Mouse (Mus musculus) ovary, postnatal 14 days (tissue): Measurements from ENCODE around the gene 6030408B16Rik.
A peak's percentile ranks its signal among the peaks of the same experiment; 100 is the strongest.

Experiments used
- DNase-seq: peaks from one replicate; pipeline ENCODE4 v3.0.0; 2022; ENCODE audit warnings: low spot score

The 6030408B16Rik gene

DNA sequence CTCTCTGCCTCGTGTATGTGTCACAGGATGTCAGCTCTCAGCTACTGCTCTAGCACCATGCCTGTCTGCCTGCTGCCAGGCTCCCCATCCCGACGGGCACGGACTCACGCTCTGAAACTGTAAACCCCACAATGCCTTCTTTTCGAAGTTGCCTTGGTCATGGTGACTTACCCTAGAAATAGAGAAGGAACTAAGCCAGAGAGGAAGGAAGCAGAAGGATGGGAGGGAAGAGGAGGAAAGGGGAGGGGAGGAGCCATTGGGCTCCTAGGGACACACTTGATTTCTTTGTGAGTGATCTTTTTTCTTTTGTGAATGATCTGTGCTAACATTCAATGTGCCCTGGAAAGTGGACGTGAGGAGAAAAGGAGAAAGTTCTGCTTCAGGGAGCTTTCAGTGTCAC, 5.0 kb downstream of the 6030408B16Rik start:
- DNase-seq: no peak

DNA sequence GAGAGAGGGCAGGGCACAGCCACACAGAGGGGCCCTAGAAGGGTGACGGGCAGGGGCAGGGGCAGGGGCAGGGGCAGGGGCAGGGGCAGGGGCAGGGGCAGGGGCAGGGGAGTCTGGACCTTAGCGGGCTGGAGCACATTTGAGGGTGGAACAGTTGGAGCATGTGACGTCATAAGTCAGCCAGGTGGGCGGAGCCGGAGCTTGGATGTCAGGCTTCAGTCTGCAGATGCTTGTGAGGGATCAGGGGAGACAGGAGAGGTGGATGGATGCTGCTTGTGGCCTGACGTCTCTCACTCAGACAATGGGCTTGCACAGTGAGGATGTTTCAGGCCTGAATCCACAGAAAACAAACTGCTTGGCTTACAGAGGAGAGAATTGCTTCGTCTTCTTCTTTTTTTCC, 5.5 kb downstream of the 6030408B16Rik start:
- no peak for DNase-seq

DNA sequence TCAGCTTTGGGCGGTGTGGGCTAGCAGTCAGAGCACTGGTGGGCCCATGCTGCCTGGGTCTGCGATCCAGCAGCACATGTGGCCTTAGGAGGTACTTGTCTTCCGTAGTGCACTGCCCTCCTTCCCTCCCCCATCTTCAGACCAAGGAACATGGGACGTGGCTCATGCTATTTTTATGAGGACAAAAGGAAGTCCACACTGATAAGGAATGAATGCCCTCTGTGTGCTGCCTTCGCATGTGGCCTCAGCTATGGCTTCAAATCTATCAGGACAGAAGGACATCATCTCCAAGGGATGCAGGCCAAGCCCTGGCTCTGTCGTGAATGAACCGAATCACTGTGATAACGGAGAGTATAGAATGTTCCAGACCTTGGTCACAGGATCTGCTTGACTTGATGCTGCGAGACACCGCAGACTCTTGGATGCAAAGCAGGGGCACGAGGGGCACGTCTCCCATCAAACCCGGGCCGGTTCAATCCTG, 6.5 kb downstream of the 6030408B16Rik start:
- no peak for DNase-seq

DNA sequence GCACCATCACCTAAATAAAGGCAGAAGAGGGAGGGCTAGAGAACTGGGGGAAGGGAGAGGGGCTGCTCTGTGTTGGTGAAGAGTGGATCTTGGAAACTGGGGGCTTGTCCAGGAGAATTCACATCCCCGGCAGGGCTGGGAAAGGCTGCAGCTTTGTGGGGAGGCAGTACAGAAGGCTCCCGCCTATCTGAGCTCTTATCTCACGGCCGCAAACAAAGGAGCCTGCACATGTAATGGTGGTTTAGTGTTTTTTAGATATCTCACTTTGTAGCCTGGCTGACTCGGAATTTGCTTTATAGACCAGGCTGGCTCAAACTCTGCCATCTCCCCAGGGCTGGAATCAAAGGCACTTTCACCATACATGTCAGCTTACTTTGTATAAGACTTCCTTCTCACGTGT, 7.1 kb downstream of the 6030408B16Rik start:
- DNase-seq: no peak

DNA sequence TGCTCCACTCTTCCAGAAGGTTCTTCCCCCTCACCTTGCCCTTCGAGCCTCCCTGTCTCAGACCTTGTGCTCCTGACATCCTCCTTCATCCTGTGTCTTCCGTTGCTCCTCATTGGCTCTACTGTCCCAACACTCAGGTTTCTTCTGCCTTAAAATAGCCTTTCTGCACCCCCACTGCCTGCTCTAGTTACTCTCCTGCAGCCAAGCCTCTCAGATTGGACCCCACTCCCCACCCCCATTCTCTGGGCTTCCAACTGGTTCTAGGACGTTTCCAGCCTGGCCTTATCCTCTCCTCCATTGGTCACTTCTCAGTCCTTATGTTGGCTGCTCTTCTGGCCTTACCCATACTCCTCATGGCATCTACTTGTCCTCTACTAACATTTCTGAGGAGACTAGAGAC, 9.2 kb downstream of the 6030408B16Rik start:
- no peak for DNase-seq

DNA sequence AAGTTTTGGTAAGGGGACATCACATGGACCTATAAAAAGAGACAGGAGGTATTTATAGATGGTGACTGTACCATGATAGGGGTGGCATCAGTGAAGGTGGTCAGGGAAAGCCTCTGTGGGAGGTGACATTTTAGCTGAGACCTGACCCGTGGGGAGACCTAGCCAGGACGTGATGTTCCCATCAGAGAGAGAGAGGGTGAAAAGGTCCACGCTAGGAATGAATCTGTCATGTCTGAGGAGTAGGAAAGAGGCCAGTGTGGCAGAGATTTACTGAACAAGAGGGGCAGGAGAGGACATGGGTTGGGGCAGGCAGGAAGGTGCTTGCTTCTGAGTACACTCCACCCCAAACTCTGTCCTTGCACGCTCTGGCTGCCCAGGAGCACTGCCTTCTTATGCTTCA, 10.8 kb downstream of the 6030408B16Rik start:
- DNase-seq: no peak

DNA sequence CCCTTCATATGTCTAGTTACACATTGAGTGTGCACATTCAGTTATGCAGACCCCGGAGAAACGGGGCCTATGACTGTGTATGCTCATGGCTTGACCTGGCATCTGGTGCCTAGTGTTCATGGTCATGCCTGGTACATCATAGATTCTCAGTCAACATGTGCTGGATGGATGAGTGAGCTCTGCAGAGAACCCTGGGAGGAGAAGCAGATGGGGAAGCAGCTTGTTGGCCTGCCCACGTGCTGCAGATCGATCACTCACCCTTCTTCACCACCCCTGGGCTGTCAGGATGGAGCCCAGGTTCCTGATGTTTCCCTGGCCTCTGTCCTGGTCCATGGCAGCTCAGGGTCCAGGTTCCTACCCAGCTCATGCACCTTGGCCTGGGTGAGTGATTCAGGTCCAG, 13.4 kb downstream of the 6030408B16Rik start:
- no peak for DNase-seq

DNA sequence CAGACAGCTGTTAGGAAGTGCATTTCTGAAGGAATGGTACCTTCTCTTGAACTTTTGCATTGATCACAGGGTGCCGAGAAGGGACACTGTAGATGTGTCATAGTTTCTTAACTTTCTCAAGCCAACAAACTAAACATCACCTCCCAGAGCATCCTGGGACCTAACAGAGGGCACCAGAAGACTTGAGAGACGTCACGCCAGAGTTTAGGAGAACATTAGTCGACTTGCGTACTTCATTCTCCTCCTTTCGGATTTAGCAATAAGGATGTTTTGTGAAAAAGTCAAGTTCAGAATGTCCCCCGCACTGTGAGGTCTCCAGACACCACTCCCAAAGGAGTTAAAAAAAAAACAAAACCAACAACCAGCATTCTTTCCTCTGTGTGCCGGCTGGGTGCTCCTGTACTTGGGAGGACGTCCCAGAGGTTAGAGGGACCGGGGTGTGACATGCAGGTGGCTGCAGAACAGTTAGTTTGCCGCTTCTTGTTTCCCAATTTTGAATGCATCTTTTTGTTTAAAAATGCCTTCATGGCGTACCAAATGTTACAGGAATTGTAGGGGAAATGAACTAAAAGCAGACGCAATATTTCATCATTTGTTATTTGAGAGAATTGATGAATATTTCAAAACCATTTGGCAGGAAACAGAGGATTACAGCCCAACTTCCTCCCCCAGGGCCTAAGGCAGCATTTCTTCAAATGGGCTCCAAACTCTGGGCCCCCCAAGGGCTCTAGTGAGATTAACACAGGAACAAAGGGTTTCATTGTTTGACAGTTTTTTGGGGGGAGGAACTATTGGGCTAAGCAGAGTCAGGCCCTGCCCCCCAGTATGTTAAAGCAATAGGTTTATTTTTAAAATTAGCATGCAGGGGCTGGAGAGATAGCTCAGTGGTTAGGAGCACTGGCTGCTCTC, 15.7 kb downstream of the 6030408B16Rik start:
- DNase-seq: no peak

DNA sequence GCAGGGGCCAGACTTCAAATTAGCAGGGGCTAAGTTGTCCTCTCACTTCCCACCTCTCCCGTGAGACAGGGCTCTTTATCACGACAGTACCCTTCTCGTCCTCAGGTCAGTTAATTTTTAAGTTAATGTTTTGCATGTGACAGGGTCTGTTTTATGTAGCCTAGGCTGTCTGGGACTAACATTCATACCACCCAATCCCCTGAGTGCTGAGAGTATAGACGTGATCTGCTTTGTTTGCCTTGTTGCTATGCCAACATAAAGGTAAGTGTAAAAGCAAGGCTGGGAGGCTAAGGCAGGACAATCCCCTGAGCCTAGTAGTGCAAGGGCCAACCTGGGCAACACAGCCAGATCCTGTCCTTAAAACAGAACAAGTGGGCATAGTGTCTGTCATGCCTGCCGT, 16.5 kb downstream of the 6030408B16Rik start:
- no peak for DNase-seq

DNA sequence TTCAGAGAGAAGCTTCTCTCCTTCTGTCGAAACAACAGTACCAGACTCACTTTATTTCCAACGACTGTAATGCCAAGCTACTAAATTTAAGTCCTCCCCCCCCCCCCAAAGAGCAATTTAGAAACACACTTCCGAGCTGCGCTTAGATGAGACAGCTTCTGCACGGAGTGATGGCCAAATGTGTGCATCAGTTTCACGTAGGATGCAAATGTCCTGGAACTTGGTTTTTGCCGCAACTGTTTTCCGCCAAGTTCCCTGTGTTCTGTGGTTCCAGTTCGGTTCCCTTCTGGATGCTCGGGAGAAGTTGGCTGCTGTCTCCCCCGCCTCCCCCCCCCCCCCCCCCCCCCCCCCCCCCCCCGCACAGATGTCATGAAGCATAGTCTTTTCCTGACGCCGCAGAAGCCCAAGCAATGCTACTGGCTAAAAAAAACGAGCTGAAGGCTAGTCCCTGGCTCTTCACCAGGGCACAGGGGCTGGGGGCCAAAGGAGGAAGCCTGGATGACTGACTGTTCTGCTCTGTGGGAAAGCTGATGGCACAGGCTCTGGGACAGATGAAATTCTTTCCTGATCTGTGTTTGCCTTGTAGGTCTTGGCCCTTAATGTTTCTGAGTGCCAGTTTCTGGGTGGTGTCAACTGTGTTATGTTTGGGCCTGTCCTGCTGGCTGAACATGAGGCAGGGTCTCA, 18.2 kb downstream of the 6030408B16Rik start:
- DNase-seq: no peak

DNA sequence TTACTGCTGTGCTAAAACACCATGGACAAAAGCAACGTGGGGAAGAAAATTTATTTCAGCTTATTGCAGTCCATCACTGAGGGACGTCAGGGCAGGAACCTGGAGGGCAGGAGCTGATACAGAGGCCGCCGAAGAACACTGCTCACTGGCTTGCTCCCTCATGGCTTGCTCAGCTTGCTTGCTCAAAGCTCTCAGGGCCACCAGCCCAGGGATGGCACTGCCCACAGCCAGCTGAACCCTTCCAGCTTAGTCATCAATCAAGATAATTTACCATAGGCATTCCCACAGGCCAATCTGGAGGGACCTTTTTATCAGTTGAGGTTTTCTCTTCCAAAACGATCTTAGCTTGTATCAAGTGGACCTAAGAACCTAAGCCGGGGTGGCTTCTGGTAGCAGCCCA, 19.0 kb downstream of the 6030408B16Rik start:
- DNase-seq: no peak

DNA sequence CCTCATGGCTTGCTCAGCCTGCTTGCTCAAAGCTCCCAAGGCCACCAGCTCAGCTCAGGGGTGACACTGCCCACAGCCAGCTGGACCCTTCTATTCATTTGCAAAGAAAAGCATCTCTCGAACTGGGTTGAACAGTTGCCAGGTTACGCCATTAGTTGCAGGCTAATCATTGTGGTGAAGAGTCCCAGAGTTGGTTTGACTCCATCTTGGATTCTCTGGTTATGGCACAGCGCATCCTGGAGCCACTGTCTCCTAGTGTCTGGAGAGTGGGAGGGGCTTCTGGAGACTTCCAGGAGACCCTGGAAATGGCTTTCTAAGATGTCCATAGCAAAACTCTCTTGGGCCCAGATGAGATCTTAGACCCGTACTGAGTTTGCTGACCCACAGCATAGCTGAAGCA, 22.4 kb downstream of the 6030408B16Rik start:
- no peak for DNase-seq

DNA sequence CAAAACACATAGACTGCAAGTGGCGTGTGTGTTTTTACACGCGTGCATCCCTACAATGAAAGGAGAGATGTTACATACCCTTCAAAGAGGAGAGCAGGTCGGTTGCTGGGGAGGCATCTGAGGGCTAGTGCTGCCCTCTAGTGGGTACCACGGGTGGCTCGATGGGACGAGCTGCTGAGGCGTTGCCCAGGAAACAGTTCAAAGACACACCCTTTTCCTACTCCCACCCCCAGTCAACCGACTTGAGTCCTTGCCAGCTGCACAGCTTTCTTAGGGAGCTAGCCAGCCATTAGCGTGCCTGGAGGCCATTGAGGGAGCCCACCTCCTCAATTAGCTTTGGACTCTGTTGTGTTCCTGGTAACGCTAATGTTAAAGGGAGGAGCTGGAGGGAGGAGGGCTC, 22.8 kb downstream of the 6030408B16Rik start:
- DNase-seq: peak; percentile 88

DNA sequence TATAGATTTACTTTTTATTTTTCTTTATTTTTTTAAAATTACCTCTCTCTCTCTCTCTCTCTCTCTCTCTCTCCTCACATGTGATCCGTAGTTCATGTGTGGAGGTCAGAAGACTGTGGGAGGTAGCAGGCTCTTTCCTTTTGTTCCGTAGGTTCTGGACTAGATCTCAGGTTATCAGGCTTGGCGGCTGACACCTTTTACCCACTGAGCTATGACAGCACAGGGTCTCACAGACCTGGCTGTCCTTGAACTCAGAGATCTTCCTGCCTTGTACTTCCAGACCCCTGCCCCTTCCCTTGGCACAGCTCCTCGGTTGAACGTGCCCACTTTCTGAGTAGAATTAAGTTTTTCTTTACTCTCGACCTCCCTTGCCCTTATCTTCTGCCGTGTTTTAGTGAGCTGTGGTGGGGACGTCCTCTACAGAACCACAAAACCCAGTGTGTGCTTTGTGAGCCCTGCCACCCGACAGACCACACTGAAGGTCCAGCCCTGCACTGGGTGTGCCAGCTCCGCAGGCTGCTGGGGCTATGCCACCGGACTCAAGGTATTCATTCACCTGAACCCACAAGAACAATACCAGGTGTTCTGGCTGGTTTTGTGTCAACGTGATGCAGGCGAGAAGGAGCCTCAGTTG, 23.4 kb downstream of the 6030408B16Rik start:
- DNase-seq: no peak

DNA sequence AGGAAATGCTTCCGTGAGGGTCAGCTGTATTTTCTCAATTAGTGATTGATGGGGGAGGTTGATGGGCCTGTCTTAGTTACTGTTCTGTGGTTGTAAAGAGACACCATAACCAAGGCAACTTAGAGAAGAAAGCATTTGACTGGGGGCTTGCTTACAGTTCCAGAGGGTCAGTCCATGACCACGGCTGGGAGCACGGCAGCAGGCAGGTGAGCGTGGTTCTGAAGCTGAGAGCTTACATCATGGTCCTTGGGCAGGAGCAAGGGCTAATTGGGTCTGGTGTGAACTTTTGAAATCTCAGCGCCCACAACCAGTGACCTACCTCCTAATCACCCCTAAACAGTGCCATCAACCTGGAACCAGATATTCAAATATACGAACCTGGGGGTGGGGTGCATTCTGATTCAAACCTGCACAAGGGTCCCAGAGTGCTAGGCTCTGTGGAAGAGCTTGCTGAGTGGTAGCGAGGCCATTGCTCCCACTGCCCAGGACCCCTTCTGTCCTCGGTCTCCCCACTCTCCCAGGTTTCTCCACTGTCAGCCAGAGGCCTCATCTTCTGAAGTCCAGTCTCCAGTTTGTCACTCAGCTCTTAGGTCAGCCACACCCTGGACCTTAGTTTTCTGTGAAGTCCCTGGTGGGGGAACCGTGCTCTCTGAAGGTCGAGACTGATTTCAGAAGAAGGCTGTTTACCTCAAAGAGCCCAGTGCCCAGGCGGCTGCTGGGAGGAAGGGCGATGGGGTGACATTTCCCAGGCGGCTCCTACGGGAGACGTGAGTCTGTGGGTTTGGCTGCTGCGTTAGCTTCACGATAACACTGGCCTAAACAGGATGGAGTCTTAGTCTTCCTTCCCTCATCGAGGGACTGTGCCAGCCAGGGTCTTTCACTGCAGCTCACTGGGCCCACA, 24.2 kb downstream of the 6030408B16Rik start:
- no peak for DNase-seq

DNA sequence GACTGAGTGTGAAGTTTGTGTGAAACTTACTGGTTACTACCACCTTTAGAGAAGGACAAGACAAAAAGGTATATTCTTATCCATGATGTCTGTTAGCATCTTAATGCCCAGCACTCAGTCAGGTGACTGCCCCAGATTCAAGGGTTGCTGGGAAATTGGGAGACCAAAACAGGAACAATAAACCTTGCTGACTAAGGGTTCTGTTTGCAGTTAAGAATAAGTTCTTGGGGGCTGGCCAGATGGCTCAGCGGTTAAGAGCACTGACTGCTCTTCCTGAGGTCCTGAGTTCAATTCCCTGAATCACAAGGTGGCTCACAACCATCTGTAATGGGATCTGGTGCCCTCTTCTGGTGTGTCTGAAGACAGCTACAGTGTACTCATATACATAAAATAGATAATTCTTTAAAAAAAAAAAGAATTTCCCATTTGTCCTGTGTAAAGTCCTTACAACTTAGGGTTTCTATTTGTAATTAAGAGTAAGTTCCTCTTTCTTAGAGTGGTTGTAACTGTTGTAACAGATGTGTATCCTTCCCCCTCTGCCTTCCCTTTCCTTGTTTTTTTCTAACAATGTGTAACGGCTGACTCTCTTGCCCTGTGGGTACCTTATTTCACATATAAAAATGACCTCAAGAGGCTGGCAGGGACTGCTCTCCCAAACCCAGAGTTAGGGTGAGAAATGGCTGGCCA, 24.9 kb downstream of the 6030408B16Rik start:
- no peak for DNase-seq

DNA sequence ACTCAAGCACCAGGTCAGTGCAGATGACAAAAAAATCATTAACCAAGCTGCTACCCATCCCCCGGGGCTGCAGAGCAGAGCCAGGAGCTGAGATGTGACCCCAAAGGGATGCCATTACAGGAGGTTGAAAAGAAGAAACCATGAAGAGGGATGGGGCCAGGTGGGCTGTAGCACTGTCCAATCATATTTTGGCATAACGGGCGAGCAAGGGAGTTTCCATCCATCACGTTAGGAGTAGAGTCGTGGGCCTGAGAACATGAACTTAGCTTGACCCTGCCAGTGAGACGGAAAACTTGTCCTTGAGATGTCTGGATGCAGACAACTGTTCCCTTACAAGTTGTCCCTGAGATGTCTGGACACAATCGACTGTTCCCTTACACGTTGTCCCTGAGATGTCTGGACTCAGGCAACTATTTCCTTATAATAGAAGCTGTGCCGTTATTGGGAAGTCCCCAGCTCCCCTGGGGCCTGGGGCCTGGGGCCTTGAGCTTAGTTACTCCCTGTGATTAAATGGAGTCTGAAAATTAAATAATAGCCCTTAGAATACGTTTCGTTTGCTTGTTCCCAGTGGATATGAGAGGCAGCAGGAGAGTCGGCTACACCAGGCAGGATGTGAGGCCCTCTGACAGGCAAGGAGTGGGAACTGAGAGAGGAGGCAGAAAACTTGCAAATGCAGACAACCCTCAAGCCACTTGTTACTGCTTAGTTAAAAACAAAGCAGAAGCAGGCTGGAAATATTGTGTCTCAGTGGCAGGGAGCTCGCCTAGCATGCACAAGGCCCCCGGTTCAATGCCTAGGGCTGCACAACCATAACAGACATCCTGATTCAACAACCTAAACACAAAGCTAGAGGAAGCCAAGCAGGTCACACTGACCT, 26.1 kb downstream of the 6030408B16Rik start:
- no peak for DNase-seq

DNA sequence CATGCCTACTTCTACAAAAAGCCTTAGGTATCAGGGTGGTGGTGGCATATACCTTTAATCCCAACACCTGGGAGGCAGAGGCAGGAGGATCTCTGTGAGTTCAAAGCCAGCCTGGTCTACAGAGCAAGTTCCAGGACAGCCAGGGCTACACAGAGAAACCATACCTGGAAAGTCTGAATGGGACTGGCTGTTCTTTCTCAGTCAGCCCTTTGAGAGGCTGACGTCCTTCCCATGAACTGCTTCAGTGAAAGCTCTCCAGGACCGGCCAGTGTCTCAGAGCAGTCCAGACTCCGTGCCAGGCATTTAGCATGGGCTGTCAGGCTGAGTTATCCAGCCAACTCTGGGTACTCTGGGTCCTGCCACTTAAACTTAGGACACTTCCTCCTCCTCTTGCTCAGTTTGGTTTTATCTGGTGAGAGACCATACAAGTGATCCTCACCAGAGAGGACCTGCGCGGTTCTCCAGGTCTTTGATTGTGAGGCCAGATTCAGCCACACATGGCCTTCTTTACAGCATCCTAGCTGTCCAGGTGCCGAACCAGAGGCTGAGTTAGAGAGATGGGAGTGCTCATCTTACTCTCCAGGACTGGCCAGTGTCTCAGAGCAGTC, 27.1 kb downstream of the 6030408B16Rik start:
- no peak for DNase-seq

DNA sequence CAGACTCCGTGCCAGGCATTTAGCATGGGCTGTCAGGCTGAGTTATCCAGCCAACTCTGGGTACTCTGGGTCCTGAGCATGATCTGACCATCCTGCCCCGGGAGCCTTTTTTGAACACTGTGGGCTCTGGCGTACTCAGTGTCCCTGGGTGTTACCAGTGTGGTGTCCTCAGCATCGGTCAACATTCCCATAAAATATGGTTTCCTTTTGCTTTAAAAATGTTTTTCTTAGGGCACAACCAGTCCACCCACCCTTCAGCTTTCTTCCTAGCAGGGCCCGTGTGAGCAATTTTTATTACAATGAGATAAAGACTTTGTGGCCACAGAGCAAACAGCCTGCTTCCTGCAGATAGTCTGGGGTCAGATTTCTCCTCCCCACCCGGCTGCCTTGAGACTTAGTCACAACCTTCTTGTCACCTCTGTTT, 27.6 kb downstream of the 6030408B16Rik start:
- no peak for DNase-seq

DNA sequence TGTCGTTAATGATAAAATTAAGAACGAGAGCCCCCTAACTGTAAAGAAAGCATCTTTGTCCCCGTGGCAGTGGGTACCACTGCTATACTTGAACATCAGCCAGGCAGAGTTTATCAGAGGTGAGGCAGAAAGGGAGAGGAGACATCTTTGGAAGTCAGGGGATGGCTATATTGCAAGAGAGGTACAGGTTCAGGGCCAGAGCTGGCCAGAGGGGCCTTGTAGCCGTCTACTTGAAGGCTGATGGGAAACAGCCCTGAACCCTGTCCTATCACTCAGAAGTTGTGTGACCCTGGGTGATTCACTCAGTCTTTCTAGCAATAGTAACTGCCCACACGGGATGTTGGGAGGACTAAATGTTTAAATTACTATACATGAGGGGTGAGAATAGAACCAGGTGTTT, 28.1 kb downstream of the 6030408B16Rik start:
- DNase-seq: no peak
